Comparison of ENCODE assay signal across 8 mouse cellular contexts in genomic region chrX:6261469-6261868, GRCm38 (mm10). TPM values are rescaled to one million over a fixed set of nuclear protein-coding genes. Genes with fewer than 3 reads are reported as not detected.
A peak's percentile ranks its signal among the peaks of the same experiment; 100 is the strongest.
DNase-seq lines count a peak whose midpoint lies in the region; ATAC-seq lines count a peak whose summit lies in the region.

No protein-coding gene starts in this region.

- H3K9ac ChIP-seq in limb, embryonic 13.5 days, result no peak overlapping the region
- no peak overlapping the region for H3K9ac ChIP-seq in neural tube, embryonic 11.5 days (ENCODE audit: low read length)

- H3K9me3 ChIP-seq in limb, embryonic 13.5 days, result no peaks in the 10 kb centered on the region
- no peaks in the 10 kb centered on the region for H3K9me3 ChIP-seq in neural tube, embryonic 11.5 days (ENCODE audit: control insufficient read depth, low read length)

- H3K4me2 ChIP-seq in limb, embryonic 13.5 days (replicated peaks), result no peak overlapping the region
- no peak overlapping the region for H3K4me2 ChIP-seq in neural tube, embryonic 11.5 days (ENCODE audit: low read depth)

- 77% methylated on average over 1 of the region's 1 CpGs for WGBS in limb, embryonic 13.5 days
- 95% methylated on average over 1 of the region's 1 CpGs for WGBS in neural tube, embryonic 11.5 days

- no peaks in the 10 kb centered on the region for H3K4me1 ChIP-seq in limb, embryonic 13.5 days
- H3K4me1 ChIP-seq in neural tube, embryonic 11.5 days (ENCODE audit: control insufficient read depth, insufficient read depth, low read length), result no peaks in the 10 kb centered on the region

- peak; percentile 69; the same call in 1 of the 2 replicates for ATAC-seq in common myeloid progenitor, adult 5-6 weeks (replicated peaks; ENCODE audit: low read depth, poor library complexity, severe bottlenecking)
- peak; percentile 72; the same call in 1 of the 2 replicates for ATAC-seq in limb, embryonic 13.5 days (ENCODE audit: low FRiP score, low read depth)
- 0 out of 2 replicates have a peak, but pooled peaks have one; percentile 50 for ATAC-seq in neural tube, embryonic 11.5 days (ENCODE audit: insufficient read depth, low FRiP score, low TSS enrichment)

- no peaks in the 10 kb centered on the region for H3K27me3 ChIP-seq in limb, embryonic 13.5 days
- H3K27me3 ChIP-seq in neural tube, embryonic 11.5 days (ENCODE audit: control insufficient read depth, insufficient read depth, low read length), result no peaks in the 10 kb centered on the region

- DNase-seq in 3134 (ENCODE audit: extremely low read depth, insufficient read length, low spot score), result peak; percentile 1
- peak; percentile 67 to 70 for DNase-seq in adrenal gland, adult 18-20 months (ENCODE audit: low spot score in 2 of 2)
- DNase-seq in gastrocnemius, postnatal 14 days, result peak; percentile 51
- peak; percentile 68 for DNase-seq in kidney, adult 9 months
- peak; percentile 69 for DNase-seq in neural tube, embryonic 11.5 days (ENCODE audit: low spot score)
- peak; percentile 78 for DNase-seq in testis, postnatal 10 days (ENCODE audit: low spot score)

- H3K27ac ChIP-seq in limb, embryonic 13.5 days, result no peak overlapping the region
- H3K27ac ChIP-seq in neural tube, embryonic 11.5 days (ENCODE audit: low read depth, low read length), result no peak overlapping the region

- no peak overlapping the region for H3K4me3 ChIP-seq in limb, embryonic 13.5 days
- H3K4me3 ChIP-seq in neural tube, embryonic 11.5 days (ENCODE audit: low read depth, low read length), result no peak overlapping the region

- no peaks in the 10 kb centered on the region for H3K36me3 ChIP-seq in limb, embryonic 13.5 days
- no peaks in the 10 kb centered on the region for H3K36me3 ChIP-seq in neural tube, embryonic 11.5 days (ENCODE audit: control insufficient read depth, insufficient read depth, low read length)

- intact Hi-C loops in gastrocnemius, postnatal 14 days (cut with DNase I; ENCODE audit: low total_unique reads), result no loop called here

RNA-seq across cellular contexts. Expression of gene Bmp15, which starts 59.1 kb away (rescaled TPM):
- under 1 TPM; 0.13 to 0.16 TPM for total RNA-seq in adrenal gland, adult 18-20 months (2021)
- total RNA-seq in common myeloid progenitor, adult 5-6 weeks (2017), result not detected in 2 replicates
- total RNA-seq in gastrocnemius, postnatal 14 days (2021), result under 1 TPM in 1 of 2 experiments, not detected in 1; 0.09 TPM
- polyA plus RNA-seq in limb, embryonic 13.5 days (2015; fragmentation: Nextera tagmentation; extraction: Ambion mirVana), result 0.10 and 0.23 TPM in 2 replicates
- polyA plus RNA-seq in neural tube, embryonic 11.5 days (2014; fragmentation: Nextera tagmentation; extraction: Ambion mirVana), result not detected in 2 replicates

Comparison
In these comparisons a context has a peak if more than half of its experiments do, and no peak if none do; other contexts are left out.
1. DNase-seq: peak in every context shown above with its lines; median percentile 78 in testis, postnatal 10 days; 69 in neural tube, embryonic 11.5 days; 68 in adrenal gland, adult 18-20 months; 68 in kidney, adult 9 months; 51 in gastrocnemius, postnatal 14 days; 1 in 3134.